Mouse (Mus musculus) midbrain, embryonic 11.5 days (tissue): ENCODE results near the gene Gm16440. TPM values are rescaled to one million over a fixed set of nuclear protein-coding genes. Genes with fewer than 3 reads are reported as not detected.
"Not testable (repeated sequence)": the region's sequence is repeated elsewhere in the genome, so short reads cannot be mapped to it uniquely, and the experiment has no call there.

Experiments used
- ATAC-seq: fragments of 200-750 bp; cut with Nextera tagmentation; 2 replicates; pipeline ENCODE4 v1.8.0; 2017; ENCODE audit warnings: moderate TSS enrichment, moderate library complexity; ENCODE audit not compliant: low FRiP score
- DNase-seq: peaks from one replicate; pipeline ENCODE4 v3.0.0; 2015; ENCODE audit warnings: low spot score; ENCODE audit errors: missing footprints
- H3K27ac ChIP-seq: fragments of 300-500 bp; sonication (generic); 2 replicates; pipeline ENCODE4 v1.5.1; 2014; ENCODE audit warnings: low read depth, low read length
- H3K27me3 ChIP-seq: fragments of 300-500 bp; sonication (generic); 2 replicates; pipeline ENCODE4 v1.6.1; 2014; ENCODE audit warnings: mild to moderate bottlenecking, low read length, moderate library complexity, mixed read lengths; ENCODE audit not compliant: control insufficient read depth, insufficient read depth
- H3K36me3 ChIP-seq: fragments of 300-500 bp; sonication (generic); 2 replicates; pipeline ENCODE4 v1.6.1; 2014; ENCODE audit warnings: mild to moderate bottlenecking, low read length, moderate library complexity, mixed read lengths; ENCODE audit not compliant: control insufficient read depth, insufficient read depth
- H3K4me1 ChIP-seq: fragments of 300-500 bp; sonication (generic); 2 replicates; pipeline ENCODE4 v1.6.1; 2014; ENCODE audit warnings: low read length; ENCODE audit not compliant: control insufficient read depth, insufficient read depth
- H3K4me2 ChIP-seq: fragments of 300-500 bp; sonication (generic); 2 replicates; pipeline ENCODE4 v1.6.1; 2014; ENCODE audit warnings: mild to moderate bottlenecking, moderate library complexity
- H3K4me3 ChIP-seq: fragments of 300-500 bp; sonication (generic); 2 replicates; pipeline ENCODE4 v1.5.1; 2014; ENCODE audit warnings: low read depth, low read length
- H3K9ac ChIP-seq: fragments of 300-500 bp; sonication (generic); 2 replicates; pipeline ENCODE4 v1.6.1; 2014; ENCODE audit warnings: low read length
- H3K9me3 ChIP-seq: fragments of 300-500 bp; sonication (generic); 2 replicates; pipeline ENCODE4 v1.6.1; 2016; ENCODE audit warnings: low read length; ENCODE audit not compliant: control insufficient read depth
- WGBS: fragments of 180-500 bp; shearing (Covaris S2); extraction: QIAGEN DNeasy Blood & Tissue Kit; methylation state at CpG from one replicate; pipeline ENCODE4 v1.1.7; 2014; 5-methylcytosine and 5-hydroxymethylcytosine counted together
- polyA plus RNA-seq: library from polyadenylated mRNA; unstranded; fragments of >200 nt; fragmentation: Nextera tagmentation; extraction: Ambion mirVana; gene quantifications from 2 replicates; pipeline ENCODE4 v1.2.1, GENCODE M21; 2014

Gm16440 gene
- not detected in 2 replicates for polyA plus RNA-seq

GRCm38 (mm10) chr14:6390219-6390618 is at the start of gene Gm16440:
Gm16440 (minus strand) TSS chr14:6390319.
- H3K27me3 ChIP-seq, H3K4me1 ChIP-seq, H3K4me2 ChIP-seq, H3K36me3 ChIP-seq, H3K27ac ChIP-seq, H3K4me3 ChIP-seq, H3K9ac ChIP-seq, ATAC-seq, H3K9me3 ChIP-seq, DNase-seq: not testable (repeated sequence)
- 87% methylated on average over 2 of the region's 4 CpGs for WGBS

- WGBS = 4% methylated on average over 7 of the region's 42 CpGs
- not testable (repeated sequence) for H3K27ac ChIP-seq, H3K4me1 ChIP-seq, ATAC-seq, H3K4me3 ChIP-seq, DNase-seq, H3K9me3 ChIP-seq, H3K36me3 ChIP-seq, H3K9ac ChIP-seq, H3K27me3 ChIP-seq, H3K4me2 ChIP-seq
Measured at GRCm38 (mm10) chr14:6426766-6427165, 36.6 kb upstream of the Gm16440 start.

GRCm38 (mm10) chr14:6426353-6426752 is 36.2 kb upstream of the Gm16440 start:
- H3K4me2 ChIP-seq = peak overlapping the region; percentile 30; the same call in 1 of the 2 replicates
- not testable (repeated sequence) for ATAC-seq, H3K27me3 ChIP-seq, H3K27ac ChIP-seq, H3K4me1 ChIP-seq, H3K4me3 ChIP-seq, H3K36me3 ChIP-seq, H3K9ac ChIP-seq, H3K9me3 ChIP-seq
- DNase-seq = peak; percentile 53
- 15% methylated on average over 17 of the region's 22 CpGs for WGBS

GRCm38 (mm10) chr14:6412382-6412781 is 22.3 kb upstream of the Gm16440 start, which contains the start of gene Gm3591:
Gm3591 (minus strand) TSS chr14:6412482.
- H3K9ac ChIP-seq, H3K36me3 ChIP-seq, ATAC-seq, H3K4me2 ChIP-seq, H3K27ac ChIP-seq, H3K4me3 ChIP-seq, H3K9me3 ChIP-seq, H3K4me1 ChIP-seq, H3K27me3 ChIP-seq, DNase-seq: not testable (repeated sequence)
- no CpG with 5 or more reads among the region's 2 CpGs for WGBS

- no CpG with 5 or more reads among the region's 10 CpGs for WGBS
- not testable (repeated sequence) for H3K4me1 ChIP-seq, DNase-seq, H3K4me2 ChIP-seq, H3K27ac ChIP-seq, H3K4me3 ChIP-seq, H3K36me3 ChIP-seq, H3K27me3 ChIP-seq, H3K9me3 ChIP-seq, ATAC-seq, H3K9ac ChIP-seq
Measured at GRCm38 (mm10) chr14:6343578-6343977, 46.5 kb downstream of the Gm16440 start, which contains the start of gene Gm3618. Gm3618 (minus strand) TSS chr14:6343678.

Other genes with a start within 250 kb of the Gm16440 start
- not detected in 2 replicates for gene Gm21560, start 171.0 kb downstream of the Gm16440 start, polyA plus RNA-seq
- gene Gm3411, start 103.1 kb downstream of the Gm16440 start, polyA plus RNA-seq = 1.2 and 2.0 TPM in 2 replicates
- not detected in 2 replicates for gene Gm21103, start 85.5 kb downstream of the Gm16440 start, polyA plus RNA-seq
- gene Gm3618, start 46.6 kb downstream of the Gm16440 start, polyA plus RNA-seq = not detected in 2 replicates
- gene Gm3591, start 22.2 kb upstream of the Gm16440 start, polyA plus RNA-seq = 1.0 and 1.1 TPM in 2 replicates
- not detected in 2 replicates for gene Gm3594, start 54.3 kb upstream of the Gm16440 start, polyA plus RNA-seq
- not detected in 2 replicates for gene Gm8356, start 147.0 kb upstream of the Gm16440 start, polyA plus RNA-seq
- 0.22 and 0.42 TPM in 2 replicates for gene Gm3629, start 200.3 kb upstream of the Gm16440 start, polyA plus RNA-seq
- gene Gm3460, start 232.1 kb upstream of the Gm16440 start, polyA plus RNA-seq = not detected in 2 replicates